Mouse (Mus musculus) right cerebral cortex, postnatal 14 days (tissue): ENCODE data around the gene Ptbp3.

Source experiments
- DNase-seq: peaks from one replicate; pipeline ENCODE4 v3.0.0; 2022

Gene Ptbp3

DNA sequence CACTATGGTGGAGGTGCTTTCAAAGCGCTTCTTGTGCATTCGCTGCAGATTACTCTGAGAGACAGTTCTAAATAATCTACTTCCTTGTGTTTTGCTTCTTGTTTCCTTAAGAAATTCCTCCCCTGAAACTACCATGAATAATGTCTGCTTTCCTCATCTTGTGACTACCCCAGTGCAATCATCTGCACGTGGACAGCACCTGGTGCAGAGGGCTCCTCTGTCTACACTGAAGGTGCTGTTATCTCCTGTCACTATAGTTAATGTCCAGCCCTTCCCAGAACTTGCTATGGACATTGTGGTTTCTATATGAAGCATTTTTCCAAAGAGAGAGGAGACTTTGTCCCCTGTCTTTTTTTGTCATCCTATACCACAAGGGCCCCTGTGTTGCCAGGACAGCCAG lies 4.4 kb upstream of the Ptbp3 start:
- no peak for DNase-seq

DNA sequence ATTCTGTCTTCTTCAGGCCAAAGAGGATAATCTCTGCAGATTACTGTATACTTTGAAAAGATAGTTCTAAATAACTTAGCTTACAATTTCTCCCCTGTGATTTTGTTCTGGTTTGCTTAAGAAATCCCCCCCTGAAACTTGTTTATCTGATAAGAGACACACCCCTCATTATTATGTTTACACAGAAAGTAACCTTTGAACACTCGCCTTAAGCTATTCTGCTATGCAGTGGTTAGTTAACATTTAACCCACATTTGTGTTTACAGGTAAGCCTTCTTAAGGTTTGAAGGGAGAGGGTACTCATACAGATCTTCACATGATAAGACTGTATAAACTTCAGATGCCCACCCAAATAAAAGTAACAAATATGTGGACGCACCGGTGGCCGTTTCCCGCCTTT lies 3.7 kb upstream of the Ptbp3 start:
- DNase-seq = no peak

DNA sequence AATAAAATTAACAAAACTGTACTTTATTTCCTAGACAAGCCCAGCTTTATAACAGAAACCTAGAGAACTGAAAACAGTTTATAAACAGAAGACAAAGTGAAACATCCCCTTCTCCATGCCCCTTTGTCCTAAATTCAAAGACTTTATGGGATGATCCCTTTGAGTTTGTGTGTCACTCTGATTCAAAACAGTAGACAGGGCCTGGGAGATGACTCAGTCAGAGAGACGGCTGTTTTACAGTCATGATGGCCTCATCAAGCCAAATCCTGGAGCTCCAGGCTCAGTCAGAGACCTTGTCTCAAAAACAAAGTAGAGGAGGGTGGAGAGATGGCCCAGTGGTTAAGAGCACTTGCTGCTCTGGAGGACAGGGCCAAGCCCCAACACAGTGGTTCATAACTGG lies 2.7 kb upstream of the Ptbp3 start:
- no peak for DNase-seq

DNA sequence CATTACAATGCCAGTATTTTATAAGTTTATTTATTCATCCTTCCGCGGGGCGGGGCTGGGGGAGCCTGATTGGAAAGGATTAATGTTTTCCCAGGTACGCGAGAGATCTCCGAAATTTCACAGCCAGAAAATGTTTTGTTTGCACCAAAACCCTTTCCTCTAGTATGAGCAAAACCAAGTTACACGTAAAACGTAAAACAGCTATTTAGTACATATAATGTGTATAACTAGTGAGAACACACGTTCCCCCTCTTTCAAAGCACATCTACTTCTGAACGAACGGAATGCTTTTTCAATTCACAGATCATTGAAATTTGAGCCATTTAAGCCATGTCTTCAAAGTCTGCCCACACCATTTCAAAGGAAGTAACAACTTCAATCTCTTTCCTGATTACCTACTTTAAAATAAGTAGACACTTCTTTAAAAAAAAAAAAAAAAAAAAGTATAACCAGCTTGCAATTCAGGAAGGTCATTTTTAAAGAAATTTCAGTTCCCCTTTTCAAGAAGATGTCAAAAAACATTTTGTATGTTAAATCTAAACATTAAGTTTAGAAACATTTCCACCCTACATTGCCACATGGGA lies 905 bp upstream of the Ptbp3 start:
- no peak for DNase-seq

DNA sequence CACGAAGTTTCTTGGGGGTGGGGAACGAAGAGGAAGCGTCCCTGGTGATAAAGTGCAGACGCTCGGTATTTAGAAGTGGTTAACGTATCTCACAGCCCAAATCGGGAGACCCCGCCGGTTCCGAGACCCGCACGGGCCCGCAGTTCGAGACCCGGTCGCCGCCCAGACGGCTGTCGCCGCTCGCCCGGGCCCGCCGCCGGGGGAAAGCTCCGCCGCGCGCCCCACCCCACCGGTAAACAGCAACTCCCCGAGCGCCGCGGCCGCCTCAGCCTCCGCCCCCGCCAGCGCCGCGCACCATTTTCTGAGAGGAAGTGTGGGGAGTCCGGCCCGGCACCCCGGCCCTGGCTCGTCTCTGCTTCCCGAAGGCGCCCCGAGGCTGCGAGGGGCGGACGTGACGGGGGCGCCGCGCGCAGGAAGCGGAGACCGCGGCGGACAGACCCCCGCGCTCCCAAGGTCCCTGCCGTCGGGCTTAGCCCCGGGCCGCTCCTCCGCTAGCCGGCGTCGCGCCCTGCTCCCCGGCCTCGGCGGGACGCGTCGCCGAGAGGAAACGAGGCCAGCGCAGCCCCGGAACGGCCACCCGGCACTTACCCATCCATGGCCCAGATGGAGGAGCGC lies 497 bp downstream of the Ptbp3 start:
- DNase-seq = peak; percentile 67

DNA sequence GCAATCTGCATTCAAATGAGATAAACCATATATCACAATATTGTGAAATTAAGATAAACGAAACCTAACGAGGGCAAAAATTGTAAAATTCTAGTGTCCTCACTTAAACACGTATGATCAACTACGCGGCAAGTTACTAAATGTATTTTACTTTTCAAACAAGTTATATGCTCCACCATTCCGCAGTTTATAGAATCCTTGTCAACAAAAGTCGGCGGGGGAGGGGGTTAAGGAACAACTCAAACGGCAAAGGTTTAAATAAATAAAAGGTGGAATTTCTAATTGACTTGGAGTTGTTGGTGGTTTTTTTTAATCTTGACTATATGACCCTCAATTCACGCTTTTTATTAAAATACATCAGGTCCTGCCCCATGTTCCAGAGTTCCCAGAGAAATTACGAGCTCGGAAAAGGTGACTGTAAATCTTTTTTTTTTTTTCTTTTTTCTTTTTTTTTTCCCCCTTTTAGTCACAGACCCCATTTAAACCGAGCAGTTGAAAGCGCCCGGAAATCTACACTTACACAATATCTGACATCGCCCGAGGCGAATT lies 1.1 kb downstream of the Ptbp3 start:
- DNase-seq = no peak

DNA sequence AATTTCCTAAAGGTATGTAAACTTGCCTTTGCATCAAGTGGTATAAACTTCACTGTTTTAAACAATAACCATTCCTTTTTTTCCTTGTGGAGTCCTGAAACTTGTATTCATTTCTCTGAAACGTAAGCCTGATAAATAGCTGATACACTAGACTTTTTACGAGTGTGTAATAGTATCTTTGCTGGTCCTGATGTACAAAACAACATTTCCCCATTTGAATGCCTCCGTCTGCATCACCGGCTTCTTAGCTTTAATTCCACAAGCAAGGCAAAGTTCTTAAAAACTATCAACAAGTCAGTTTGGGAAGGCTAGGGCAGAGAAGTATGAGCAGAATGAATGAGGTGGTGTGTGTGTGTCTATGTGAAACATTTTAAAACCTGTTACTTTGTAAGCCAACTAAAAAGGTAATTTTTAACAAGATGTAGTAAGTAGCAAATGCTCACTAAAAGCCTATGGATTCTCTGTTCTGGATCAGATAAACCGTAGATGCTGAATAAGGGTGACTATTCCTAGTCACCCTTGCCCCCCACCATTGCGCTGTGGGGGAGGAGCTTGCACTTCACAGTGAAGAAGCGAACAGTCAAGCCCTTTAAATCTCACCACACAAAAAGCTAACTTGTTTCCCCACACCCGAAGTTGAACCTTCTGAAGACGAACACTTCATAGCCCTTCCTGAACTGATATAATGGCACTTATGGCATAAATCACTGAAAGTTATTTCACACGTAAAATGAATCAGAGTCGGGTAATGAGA lies 1.9 kb downstream of the Ptbp3 start:
- DNase-seq = no peak

DNA sequence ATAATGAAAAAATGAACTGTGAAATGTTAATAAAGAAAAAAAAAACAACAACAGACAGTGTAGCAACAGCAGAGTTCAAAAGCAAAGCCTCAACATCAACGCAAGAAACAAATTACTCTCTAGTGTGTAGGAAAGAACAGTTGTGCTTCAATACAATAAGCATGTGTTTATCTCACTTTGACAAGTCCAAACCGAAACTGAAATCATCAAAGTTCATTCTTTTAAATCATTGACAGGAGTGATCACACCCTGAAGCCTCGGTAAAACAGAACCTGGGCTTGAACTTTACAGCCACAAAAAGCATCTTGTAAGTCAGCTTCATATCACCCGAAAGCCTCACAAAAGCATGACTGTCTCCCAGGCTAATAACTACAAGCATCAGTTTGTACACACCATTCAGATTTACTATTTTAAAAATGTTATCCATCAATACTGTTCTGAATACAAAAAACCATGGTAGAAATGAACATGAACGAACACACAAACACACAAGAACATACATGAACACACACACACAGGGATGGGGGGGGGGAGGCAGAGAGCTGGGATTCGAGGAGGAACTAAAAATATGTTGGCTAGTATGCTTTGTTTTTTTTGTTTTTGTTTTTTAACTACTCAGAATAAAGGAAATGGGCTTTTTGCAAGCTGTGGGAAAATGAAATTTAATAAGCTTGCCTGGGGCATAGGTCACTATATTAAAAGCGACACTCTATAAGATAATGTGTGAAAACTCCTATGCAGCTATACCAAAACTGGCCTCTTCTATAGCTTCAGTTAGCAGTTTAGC lies 2.7 kb downstream of the Ptbp3 start:
- no peak for DNase-seq

DNA sequence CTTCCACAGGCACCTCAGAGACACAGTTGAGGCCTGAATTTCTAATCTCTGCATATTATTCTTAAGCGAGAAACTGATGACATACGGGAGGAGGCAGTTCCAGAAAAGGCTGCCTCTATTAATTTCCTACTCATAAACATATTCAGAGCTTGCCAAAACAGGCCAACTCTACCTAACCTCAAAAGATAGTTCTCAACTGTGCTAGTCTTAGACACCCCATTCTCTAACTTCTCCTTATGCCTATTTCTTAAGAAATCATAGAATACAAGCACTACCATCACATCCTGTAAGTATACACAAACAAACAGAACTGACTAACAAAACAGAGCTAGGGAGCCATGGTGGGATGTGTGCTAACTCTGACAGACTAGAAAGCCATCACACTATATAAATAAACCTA lies 4.5 kb downstream of the Ptbp3 start:
- no peak for DNase-seq

DNA sequence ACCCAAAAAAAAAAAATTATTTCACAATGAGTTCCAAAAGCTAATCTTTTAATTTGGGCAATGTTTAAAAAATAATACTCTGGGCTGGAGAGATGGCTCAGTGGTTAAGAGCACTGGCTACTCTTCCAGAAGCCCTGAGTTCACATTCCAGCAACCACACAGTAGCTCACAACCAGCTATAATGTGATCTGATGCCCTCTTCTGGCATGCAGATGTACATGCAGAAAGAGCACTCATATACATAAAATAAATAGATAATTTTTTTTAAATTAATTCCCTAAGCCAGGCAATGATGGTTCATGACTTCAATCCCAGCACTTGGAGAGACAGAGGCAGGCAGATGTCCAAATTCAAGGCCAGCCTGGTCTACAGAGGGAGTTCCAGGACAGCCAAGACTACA lies 6.2 kb downstream of the Ptbp3 start:
- no peak for DNase-seq

DNA sequence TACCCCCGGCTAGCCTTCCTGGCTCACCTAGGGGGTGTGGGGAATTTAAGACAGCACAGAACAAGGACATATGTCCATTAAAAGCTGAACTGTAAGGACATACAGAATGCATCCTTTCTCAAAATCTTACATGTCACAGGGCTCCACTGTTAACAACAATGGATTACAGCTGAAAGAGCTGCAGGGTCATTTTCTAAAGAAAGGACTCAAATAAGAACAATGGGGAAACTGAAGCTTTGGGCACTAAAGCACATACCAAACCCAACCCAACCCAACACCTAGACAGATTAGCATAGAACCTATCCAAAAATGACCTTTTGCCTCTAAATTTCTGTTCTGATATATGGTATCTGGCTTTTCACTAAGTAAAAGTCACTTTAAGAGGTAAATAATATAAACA lies 12.9 kb downstream of the Ptbp3 start:
- no peak for DNase-seq

DNA sequence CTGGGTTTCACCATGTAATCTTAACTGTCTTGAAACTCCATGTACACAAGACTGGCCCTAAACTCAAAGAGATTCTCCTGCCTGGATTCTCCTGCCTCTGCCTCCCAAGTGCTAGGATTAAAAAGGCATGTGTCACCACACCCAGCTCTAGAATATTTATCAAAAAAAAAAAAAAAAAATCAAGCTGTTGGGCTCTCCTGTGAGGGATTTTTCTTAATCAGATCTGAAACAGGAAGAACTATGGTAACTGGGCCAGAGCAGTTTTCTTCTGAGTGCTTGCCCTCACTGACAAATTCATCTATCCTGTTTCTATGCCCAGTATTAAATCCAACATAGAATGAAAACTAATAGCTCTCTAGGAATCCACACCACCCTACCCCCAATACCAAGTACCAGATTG lies 13.5 kb downstream of the Ptbp3 start:
- DNase-seq = no peak

DNA sequence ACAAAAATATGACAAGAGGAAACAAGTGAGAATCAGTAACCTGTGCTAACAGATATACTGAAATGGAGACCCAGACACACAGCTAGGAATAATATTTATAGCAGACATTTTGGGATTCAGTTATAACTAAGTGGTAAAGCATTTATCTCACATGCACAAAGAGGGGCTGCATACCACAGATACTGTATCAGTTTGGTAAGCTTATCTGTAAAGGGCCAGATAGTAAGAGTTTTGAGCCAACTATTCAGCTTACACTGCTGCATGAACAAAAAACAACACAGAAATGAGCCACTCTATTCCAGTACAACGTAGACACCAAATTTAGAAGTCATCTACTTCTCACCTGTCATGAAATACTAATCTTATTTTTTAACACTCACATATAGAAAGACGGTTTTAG lies 15.9 kb downstream of the Ptbp3 start:
- no peak for DNase-seq

DNA sequence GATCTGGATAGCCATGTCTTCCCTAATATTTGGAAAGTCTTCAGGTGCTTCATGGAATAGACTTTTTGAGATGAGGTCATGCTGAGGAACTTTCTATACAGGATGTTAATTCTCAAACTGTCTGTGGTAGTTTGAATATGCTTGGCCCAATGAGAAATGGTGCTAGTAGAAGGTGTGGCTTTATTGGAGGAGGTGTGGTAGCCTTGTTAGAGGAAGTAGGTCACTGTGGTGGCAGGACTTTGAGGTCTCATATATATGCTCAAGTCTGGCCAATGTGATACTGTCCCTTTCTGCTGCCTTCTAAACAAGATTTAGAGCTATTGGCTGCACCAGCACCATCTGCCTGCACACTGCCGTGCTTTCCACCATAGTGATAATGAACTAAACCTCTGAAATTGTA lies 18.0 kb downstream of the Ptbp3 start:
- no peak for DNase-seq

DNA sequence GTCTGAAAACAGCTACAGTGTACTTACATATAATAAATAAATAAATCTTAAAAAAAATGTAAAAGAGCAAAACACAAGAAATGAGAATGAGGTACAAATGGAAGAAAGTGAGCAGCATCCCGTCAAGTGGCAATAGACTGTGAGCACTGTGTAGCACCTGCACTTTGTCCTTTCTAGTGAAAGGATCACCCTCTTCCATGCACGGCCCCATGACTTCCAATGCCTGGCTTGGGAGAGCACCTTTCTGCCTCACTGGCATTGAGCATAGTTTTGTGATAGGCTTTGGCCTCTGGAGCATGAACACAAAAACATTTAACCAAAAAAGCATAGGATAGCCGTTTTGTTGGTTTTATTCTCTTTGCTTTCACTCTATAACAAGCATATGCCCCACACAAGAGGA lies 21.7 kb downstream of the Ptbp3 start:
- no peak for DNase-seq

DNA sequence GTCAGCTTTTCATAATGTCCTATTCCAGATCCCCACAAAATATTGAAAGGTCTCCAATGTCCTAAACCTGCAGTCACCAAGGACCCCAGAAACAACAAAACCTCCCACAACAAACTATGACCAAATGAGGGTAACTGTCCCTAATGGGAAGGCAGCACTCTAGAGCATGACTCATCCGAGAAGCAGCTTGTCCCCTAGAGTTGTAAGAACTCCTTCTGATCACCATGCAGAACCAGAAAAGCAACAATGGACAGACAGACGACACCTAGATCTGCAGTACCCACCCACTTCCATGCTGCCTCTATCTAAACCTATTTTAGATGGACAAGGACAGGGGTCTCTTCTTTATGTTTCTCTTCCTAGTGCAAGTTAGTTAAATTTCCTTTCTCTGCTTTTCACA lies 22.4 kb downstream of the Ptbp3 start:
- DNase-seq = no peak

DNA sequence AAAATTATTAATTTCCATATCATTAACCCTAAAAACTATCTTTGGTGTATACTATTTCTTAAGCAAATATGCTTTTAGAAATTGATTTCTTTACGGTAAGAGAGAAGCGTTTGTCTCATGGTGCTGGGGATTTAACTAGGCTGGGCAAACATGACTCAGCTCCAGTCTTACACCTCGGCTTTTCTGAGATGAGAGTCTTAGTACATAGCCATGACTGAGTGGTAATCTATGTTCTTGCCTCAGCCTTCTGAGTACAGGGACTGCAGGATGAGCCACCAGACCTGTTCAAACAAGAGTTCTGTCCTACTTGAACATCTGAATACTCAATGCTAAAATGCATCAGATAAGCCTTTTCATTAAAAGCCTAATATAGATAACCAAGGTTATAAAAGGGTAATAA lies 24.3 kb downstream of the Ptbp3 start:
- no peak for DNase-seq

DNA sequence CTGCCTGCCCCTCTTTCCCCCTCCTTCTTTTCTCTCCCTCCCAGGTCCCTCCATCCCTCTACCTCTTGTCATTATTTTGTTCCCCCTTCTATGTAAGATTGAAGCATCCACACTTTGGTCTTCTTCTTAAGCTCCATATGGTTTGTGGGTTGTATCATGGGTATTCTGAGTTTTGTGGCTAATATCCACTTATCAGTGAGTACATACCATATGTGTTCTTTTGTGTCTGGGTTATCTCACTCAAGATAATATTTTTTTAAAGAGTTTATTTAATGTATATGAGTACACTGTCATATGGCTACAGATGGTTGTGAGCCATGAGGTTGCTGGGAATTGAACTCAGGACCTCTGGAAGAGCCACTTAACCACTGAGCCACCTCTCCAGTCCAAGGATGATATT lies 38.8 kb downstream of the Ptbp3 start:
- no peak for DNase-seq

DNA sequence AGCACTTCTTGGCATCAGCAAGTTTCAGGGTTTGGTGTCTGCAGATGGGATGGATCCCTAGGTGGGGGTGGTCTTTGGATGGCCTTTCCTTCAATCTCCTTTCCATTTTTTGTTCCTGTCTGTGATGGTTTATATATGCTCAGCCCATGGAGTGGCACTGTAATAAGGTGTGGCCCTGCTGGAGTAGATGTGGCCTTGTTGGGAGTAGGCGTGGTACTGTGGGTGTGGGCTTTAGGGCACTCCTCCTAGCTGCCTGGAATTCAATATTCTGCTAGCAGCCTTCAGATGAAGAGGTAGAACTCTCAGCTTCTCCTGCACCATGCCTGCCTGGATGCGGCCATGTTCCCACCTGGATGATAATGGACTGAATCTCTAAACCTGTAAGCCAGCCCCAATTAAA lies 39.6 kb downstream of the Ptbp3 start:
- no peak for DNase-seq

DNA sequence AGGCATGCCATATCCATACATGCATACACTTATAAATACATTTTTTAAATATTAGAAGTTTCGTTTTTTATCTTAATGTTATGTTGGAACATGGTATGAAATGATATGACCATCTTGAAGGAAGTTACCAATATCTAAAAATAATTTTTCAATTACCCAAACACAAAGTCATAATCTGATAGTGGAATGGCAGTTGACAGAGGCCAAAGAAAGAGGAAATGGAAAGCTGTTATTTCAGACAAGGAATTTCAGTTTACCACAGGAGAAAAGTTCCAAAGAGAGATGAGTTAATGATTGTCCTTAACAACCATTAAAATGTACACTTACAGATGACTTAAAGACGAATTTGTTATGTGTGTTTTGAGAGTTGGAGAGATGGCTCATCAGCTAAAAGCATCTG lies 41.4 kb downstream of the Ptbp3 start:
- no peak for DNase-seq

DNA sequence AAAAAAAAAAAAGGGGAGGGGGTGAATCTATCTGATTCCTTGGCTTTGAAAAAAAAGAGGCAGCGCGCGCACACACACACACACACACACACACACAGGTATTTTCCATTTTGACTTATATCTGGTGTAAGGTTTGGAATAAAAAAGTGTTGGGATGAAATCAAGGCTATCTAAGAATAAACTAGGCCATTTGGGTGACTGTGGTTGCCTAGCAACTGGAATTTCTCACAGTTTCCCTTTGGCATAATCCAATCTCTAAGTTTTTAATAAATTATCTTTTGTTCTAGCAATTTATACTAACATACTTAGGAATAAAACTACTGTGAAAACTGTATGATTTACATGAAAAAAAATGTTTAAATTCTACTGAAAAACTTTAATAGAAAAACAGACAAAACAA lies 42.5 kb downstream of the Ptbp3 start:
- no peak for DNase-seq

DNA sequence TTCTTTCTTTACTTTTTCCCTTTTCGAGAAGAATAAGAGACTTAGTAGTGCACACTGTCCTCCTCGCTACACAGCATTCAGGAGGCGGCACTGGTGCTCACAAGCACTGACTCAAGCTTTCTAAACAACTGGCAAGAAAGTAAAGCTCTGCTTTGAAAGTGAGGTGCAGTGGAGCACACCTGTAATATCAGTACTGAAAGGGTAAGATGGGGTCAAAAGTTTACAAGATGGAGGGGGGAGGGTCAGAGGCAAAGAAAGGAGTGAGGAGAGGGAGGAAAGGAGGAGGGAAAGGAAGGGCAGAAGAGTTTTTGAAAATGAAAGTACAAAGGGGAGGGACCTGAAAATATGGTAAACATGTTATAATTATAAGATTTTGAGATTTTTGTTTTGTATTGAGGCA lies 43.7 kb downstream of the Ptbp3 start:
- DNase-seq = no peak

DNA sequence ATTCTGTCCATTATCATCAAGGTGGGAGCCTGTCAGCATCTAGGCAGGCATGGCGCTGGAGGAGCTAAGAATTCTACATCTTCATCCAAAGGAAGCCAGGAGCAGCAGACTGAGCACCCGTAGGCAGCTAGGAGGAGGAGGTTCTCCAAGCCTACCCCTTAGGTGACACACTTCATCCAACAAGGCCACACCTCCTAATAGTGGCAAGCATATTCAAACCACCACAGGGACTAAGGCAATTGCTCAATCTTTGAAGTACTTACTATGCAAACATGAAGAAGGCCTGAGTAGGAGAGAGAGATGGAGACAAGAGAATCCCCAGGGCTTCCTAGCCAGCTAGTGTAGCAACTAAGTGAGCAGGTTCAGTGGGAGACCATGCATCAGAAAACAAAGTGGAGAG lies 58.1 kb downstream of the Ptbp3 start:
- no peak for DNase-seq

DNA sequence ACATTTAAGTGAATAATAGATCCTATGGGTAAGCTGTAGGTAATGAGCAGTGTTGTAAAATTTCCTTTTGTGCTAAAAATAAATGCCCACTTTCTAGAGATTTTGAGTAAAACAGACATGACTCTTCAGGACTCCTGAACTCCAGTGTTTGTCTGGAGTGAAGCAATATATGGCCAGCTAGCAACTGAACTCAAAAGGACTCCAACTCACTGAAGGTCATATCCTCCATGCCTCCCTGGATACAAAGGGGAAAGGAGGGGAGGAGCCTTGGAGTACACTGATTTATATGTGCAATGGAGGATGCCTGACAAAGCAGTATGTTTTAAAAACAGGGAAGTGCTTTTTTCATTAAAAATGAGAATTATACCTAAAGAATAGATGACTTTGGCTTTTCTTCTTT lies 77.9 kb downstream of the Ptbp3 start:
- no peak for DNase-seq
